Mouse (Mus musculus): ENCODE measurements around the gene Shisa5.

DNA sequence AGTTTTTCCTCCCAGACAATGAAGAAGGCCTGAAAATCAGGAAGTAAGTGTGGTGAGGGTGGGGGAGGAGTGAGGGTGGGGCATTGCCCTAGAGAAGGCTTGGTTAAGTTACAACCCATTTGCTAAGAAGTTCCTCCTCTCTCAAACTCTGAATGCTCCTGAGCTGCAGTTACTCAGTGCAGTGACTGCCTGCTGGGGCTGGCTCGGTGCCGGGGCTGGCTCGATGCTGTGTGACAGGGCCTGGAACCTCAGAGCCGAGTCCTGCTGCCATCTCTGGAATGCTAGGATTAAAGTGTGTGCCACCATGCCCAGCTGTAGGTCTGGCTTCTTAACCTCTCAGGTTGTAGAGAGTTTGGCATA is 39.2 kb upstream of the Shisa5 start:
- TF ChIP-seq CTCF (IDR thresholded peaks at IDR 0.05; ENCODE audit: borderline replicate concordance, extremely low read depth, insufficient read depth, insufficient read length) (no peak), POLR2A (IDR thresholded peaks at IDR 0.05; ENCODE audit: borderline replicate concordance, extremely low read depth, insufficient read depth, insufficient read length, poor library complexity, severe bottlenecking) (no peak)

Data from brain, embryonic 14.5 days (tissue).